Mouse (Mus musculus) liver, embryonic 16.5 days (tissue): ENCODE measurements around the gene Stk10. TPM values are rescaled to one million over a fixed set of nuclear protein-coding genes. Genes with fewer than 3 reads are reported as not detected.

Experiments
- ATAC-seq: fragments of 200-750 bp; cut with Nextera tagmentation; 2 replicates; pipeline ENCODE4 v1.8.0; 2017; ENCODE audit warnings: low read depth, mild to moderate bottlenecking, moderate number of reproducible peaks, moderate library complexity
- H3K27ac ChIP-seq: fragments of 300-500 bp; sonication (generic); 2 replicates; pipeline ENCODE4 v1.5.1; 2014; ENCODE audit warnings: mild to moderate bottlenecking, low read length
- H3K27me3 ChIP-seq: fragments of 300-500 bp; sonication (generic); 2 replicates; pipeline ENCODE4 v1.6.1; 2014; ENCODE audit warnings: low read depth, low read length, mixed read lengths; ENCODE audit not compliant: control insufficient read depth, insufficient read depth
- H3K36me3 ChIP-seq: fragments of 300-500 bp; sonication (generic); 2 replicates; pipeline ENCODE4 v1.6.1; 2014; ENCODE audit warnings: mild to moderate bottlenecking; ENCODE audit not compliant: control insufficient read depth, insufficient read depth
- H3K4me1 ChIP-seq: fragments of 300-500 bp; sonication (generic); 2 replicates; pipeline ENCODE4 v1.6.1; 2014; ENCODE audit warnings: low read depth, low read length, mixed read lengths; ENCODE audit not compliant: control insufficient read depth
- H3K4me2 ChIP-seq: fragments of 300-500 bp; sonication (generic); 2 replicates; pipeline ENCODE4 v1.6.1; 2014; ENCODE audit warnings: low read depth, low read length, mixed read lengths
- H3K4me3 ChIP-seq: fragments of 300-500 bp; sonication (generic); 2 replicates; pipeline ENCODE4 v1.5.1; 2014; ENCODE audit warnings: low read depth, mild to moderate bottlenecking, low read length
- H3K9ac ChIP-seq: fragments of 300-500 bp; sonication (generic); 2 replicates; pipeline ENCODE4 v1.6.1; 2014; ENCODE audit warnings: low read depth, low read length
- H3K9me3 ChIP-seq: fragments of 300-500 bp; sonication (generic); replicated peaks from 2 replicates; pipeline ENCODE4 v1.6.1; 2016; ENCODE audit warnings: low read length; ENCODE audit not compliant: control insufficient read depth
- WGBS: fragments of 180-500 bp; shearing (Covaris S2); extraction: QIAGEN DNeasy Blood & Tissue Kit; methylation state at CpG from one replicate; pipeline ENCODE4 v1.1.7; 2014; ENCODE audit not compliant: insufficient replicate concordance; 5-methylcytosine and 5-hydroxymethylcytosine counted together
- polyA plus RNA-seq: library from polyadenylated mRNA; unstranded; fragments of >200 nt; fragmentation: Nextera tagmentation; extraction: Ambion mirVana; gene quantifications from 2 replicates; pipeline ENCODE4 v1.2.1, GENCODE M21; 2015

The Stk10 gene
- polyA plus RNA-seq, 1 experiment from 2014 or later = 4.8 TPM

DNA sequence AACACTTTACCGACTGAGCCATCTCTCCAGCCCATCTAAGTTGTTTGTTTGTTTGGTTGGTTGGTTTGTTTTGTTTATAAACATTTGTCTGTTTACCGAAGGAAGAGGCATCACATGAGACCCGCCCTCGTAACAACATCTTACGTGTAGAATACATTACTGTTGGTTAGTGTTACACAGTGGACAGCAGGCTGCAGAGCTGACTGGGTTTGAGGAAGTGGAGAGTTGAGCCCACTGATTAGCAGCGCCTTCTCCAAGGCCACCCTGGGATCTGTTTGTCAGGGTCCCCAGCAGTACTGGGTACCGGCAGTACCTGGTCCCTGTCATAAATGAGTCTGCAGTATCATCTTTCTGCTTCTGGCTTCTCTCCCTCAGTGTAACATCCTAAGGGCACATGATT lies 35.0 kb downstream of the Stk10 start:
- Histone ChIP-seq H3K9ac (no peak overlapping the region), H3K36me3 (no peaks in the 10 kb centered on the region), H3K27ac (no peak overlapping the region), H3K4me3 (no peak overlapping the region), H3K9me3 (no peaks in the 10 kb centered on the region), H3K27me3 (no peaks in the 10 kb centered on the region), H3K4me2 (no peak overlapping the region), H3K4me1 (peaks cover 24% of the 10 kb centered on the region)
- WGBS = 62% methylated on average over 7 of the region's 7 CpGs
- ATAC-seq = no peak

- Histone ChIP-seq H3K27ac (no peak overlapping the region), H3K4me1 (peaks cover 23% of the 10 kb centered on the region), H3K9me3 (no peaks in the 10 kb centered on the region), H3K9ac (no peak overlapping the region), H3K4me3 (no peak overlapping the region), H3K4me2 (no peak overlapping the region), H3K27me3 (no peaks in the 10 kb centered on the region), H3K36me3 (no peaks in the 10 kb centered on the region)
- WGBS = 76% methylated on average over 15 of the region's 15 CpGs
- no peak for ATAC-seq
Observed at GRCm38 (mm10) chr11:32568637-32569293, 35.7 kb downstream of the Stk10 start.

DNA sequence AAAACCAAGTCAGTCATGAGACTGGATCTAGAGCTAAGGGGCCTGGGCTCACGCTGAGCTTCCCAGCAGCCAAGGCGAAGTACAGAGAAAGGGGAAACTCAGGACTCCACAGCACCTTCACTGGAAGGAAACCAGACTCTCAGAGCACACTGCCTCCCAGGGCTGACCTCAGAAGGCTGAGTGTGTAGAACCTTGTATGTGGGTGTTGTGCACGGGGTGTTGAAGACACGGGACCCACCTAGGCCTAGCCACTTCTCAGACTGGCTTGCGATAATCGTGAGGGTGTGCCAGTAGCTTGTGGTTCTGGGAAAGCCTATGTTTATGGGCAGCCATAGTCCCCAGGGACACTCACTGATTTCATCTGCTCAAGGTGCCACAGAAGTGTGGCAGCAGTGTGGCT lies 38.0 kb downstream of the Stk10 start:
- ATAC-seq = no peak
- H3K9me3 ChIP-seq = no peaks in the 10 kb centered on the region
- H3K4me2 ChIP-seq = no peak overlapping the region
- no peaks in the 10 kb centered on the region for H3K36me3 ChIP-seq
- H3K4me1 ChIP-seq = peaks cover 4% of the 10 kb centered on the region
- no peak overlapping the region for H3K27ac ChIP-seq
- no peak overlapping the region for H3K4me3 ChIP-seq
- WGBS = 50% methylated on average over 6 of the region's 6 CpGs
- no peak overlapping the region for H3K9ac ChIP-seq
- no peaks in the 10 kb centered on the region for H3K27me3 ChIP-seq

- Histone ChIP-seq H3K4me3 (no peak overlapping the region), H3K27ac (no peak overlapping the region), H3K4me1 (no peaks in the 10 kb centered on the region), H3K4me2 (no peak overlapping the region), H3K9ac (no peak overlapping the region), H3K36me3 (no peaks in the 10 kb centered on the region), H3K9me3 (no peaks in the 10 kb centered on the region), H3K27me3 (no peaks in the 10 kb centered on the region)
- 80% methylated on average over 2 of the region's 2 CpGs for WGBS
- no peak for ATAC-seq
Observed at GRCm38 (mm10) chr11:32573669-32574068, 40.6 kb downstream of the Stk10 start.

DNA sequence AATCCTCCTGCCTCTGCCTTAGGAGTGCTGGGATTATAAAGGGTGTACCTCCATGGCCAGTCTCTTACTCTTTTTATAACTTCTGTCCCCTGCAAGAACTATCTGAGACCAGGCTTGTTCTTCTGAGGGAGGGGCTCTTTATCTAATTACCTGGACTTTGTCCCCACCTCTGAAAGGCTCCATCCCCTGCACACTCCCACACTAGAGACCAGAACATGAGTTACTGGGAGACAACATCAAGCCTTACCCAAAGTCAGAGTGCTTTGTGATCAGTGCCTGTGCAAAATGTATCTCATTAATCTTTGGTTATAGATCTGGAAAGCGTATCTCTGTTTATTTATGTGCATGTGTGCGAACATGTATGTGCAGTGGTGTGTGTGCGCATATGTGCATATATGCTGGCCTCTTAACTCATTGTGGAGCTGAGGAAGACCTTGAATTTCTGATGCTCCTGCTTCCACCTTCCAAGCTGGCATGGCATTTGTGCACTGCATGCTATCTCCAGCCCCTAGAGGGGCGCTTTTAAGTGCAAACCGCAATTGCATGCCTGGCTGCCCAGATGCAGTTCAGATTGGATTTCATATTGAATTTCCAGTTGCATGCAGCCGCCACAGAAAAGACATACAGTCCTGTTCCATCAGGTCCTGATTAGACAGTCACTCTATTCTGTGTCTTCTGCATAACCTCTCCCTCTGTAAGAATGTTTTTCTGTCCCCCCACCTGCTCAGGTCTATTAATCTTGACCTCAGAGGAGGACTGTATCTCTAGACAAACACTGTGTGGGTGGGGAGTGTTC lies 43.1 kb downstream of the Stk10 start:
- H3K9me3 ChIP-seq = no peaks in the 10 kb centered on the region
- H3K9ac ChIP-seq = no peak overlapping the region
- no peak for ATAC-seq
- 75% methylated on average over 6 of the region's 6 CpGs for WGBS
- no peak overlapping the region for H3K4me2 ChIP-seq
- no peaks in the 10 kb centered on the region for H3K27me3 ChIP-seq
- no peak overlapping the region for H3K27ac ChIP-seq
- H3K36me3 ChIP-seq = no peaks in the 10 kb centered on the region
- H3K4me3 ChIP-seq = no peak overlapping the region
- no peaks in the 10 kb centered on the region for H3K4me1 ChIP-seq

- no peaks in the 10 kb centered on the region for H3K27me3 ChIP-seq
- H3K36me3 ChIP-seq = no peaks in the 10 kb centered on the region
- no peak overlapping the region for H3K4me2 ChIP-seq
- H3K4me1 ChIP-seq = no peaks in the 10 kb centered on the region
- ATAC-seq = no peak
- 53% methylated on average over 5 of the region's 5 CpGs for WGBS
- H3K9ac ChIP-seq = no peak overlapping the region
- no peaks in the 10 kb centered on the region for H3K9me3 ChIP-seq
- H3K27ac ChIP-seq = no peak overlapping the region
- H3K4me3 ChIP-seq = no peak overlapping the region
Observed at GRCm38 (mm10) chr11:32576760-32577050, 43.6 kb downstream of the Stk10 start.

DNA sequence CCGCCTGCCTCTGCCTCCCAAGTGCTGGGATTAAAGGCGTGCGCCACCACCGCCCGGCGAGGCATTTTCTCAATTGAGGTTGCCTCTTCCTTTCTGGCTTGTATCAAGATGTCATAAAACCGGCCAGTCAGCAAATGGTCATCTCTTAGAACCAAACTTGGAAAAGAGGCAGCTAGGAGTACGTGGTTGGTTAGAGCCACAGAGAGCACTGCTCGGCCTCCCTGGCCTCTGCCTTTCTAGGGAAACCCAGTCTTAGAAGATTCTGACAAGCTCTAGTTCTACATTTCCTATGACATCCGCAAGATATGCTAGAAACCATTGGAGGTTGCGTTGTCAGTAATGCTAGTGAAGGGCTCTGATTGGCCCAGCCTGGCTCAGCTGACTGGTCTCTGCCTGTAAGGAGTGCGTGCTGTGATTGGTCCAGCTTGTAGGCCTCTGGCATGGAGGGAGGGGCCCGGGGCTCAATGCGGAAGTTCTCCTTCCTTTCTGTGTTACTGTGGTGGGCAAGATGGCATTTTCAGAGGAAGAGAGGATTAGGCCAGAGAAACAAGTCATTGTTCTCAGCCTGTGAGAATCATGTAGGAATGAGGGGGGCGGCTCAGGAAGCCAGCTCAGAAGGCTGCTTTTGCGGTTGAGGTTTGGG lies 47.3 kb downstream of the Stk10 start:
- WGBS = 67% methylated on average over 16 of the region's 16 CpGs
- H3K27ac ChIP-seq = no peak overlapping the region
- peak; percentile 76 for ATAC-seq
- no peaks in the 10 kb centered on the region for H3K4me1 ChIP-seq
- H3K9ac ChIP-seq = no peak overlapping the region
- H3K4me2 ChIP-seq = no peak overlapping the region
- no peaks in the 10 kb centered on the region for H3K9me3 ChIP-seq
- H3K36me3 ChIP-seq = no peaks in the 10 kb centered on the region
- no peak overlapping the region for H3K4me3 ChIP-seq
- H3K27me3 ChIP-seq = no peaks in the 10 kb centered on the region

DNA sequence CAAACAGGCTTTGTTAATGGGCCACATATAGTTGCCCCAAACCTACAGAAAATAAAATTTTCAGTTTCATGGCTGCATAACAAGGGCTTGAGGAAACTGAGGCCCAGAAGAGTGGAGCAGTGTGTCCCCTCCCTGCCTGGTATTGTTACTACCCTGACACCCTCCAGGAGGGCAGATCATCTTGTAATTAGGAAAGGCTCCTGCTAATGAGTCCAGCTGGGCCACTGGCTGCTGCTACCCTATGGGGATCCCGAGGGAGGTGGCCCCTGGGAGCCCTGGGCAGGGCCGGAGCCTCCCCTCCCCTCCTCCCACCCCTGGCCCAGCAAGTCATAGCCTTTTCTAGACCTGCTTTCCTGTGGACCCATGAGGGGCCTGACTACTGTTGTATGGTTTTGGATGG lies 47.9 kb downstream of the Stk10 start:
- H3K4me3 ChIP-seq = no peak overlapping the region
- ATAC-seq = no peak
- H3K27ac ChIP-seq = no peak overlapping the region
- no peaks in the 10 kb centered on the region for H3K4me1 ChIP-seq
- no peak overlapping the region for H3K9ac ChIP-seq
- H3K9me3 ChIP-seq = no peaks in the 10 kb centered on the region
- H3K4me2 ChIP-seq = no peak overlapping the region
- WGBS = 63% methylated on average over 2 of the region's 2 CpGs
- H3K27me3 ChIP-seq = no peaks in the 10 kb centered on the region
- no peaks in the 10 kb centered on the region for H3K36me3 ChIP-seq

GRCm38 (mm10) chr11:32582813-32583212 lies 49.7 kb downstream of the Stk10 start:
- Histone ChIP-seq H3K27me3 (no peaks in the 10 kb centered on the region), H3K4me1 (no peaks in the 10 kb centered on the region), H3K4me2 (no peak overlapping the region), H3K9me3 (no peaks in the 10 kb centered on the region), H3K4me3 (no peak overlapping the region), H3K36me3 (no peaks in the 10 kb centered on the region), H3K9ac (no peak overlapping the region), H3K27ac (no peak overlapping the region)
- 43% methylated on average over 5 of the region's 5 CpGs for WGBS
- ATAC-seq = no peak
